Mouse (Mus musculus): ENCODE measurements around the gene Tekt4. TPM values are rescaled to one million over a fixed set of nuclear protein-coding genes. Genes with fewer than 3 reads are reported as not detected.
A peak's percentile ranks its signal among the peaks of the same experiment; 100 is the strongest.

Gene Tekt4
- polyA plus RNA-seq, 1 experiment: 1.1 TPM

- 2% methylated on average over 7 of the region's 7 CpGs for WGBS
- DNase-seq: peak in 1 of 2 experiments; percentile 13
- H3K4me1 ChIP-seq (ENCODE audit: control insufficient read depth, insufficient read depth, low read length): no peaks in the 10 kb centered on the region; the same call in 1 of the 2 replicates
Measured at GRCm38 (mm10) chr17:25410786-25411185, 43.6 kb upstream of the Tekt4 start.

GRCm38 (mm10) chr17:25411251-25411650 is 43.2 kb upstream of the Tekt4 start:
- Histone ChIP-seq H3K4me3 (replicated peaks; ENCODE audit: insufficient read depth, low read depth, low read length) (no peak overlapping the region), H3K27ac (ENCODE audit: insufficient read depth, low read length) (no peak overlapping the region), H3K27me3 (ENCODE audit: control insufficient read depth, insufficient read depth, low read length) (no peaks in the 10 kb centered on the region), H3K4me1 (ENCODE audit: control insufficient read depth, insufficient read depth, low read length) (no peaks in the 10 kb centered on the region; the same call in 1 of the 2 replicates)
- DNase-seq: no peak
- no peak for TF ChIP-seq CTCF (IDR thresholded peaks at IDR 0.05; ENCODE audit: borderline replicate concordance, insufficient read depth, low read depth, low read length)
- WGBS: 39% methylated on average over 4 of the region's 4 CpGs

More at GRCm38 (mm10) chr17:25410786-25411185, 43.6 kb upstream of the Tekt4 start:
- Histone ChIP-seq H3K27me3 (ENCODE audit: control insufficient read depth, insufficient read depth, low read length) (no peaks in the 10 kb centered on the region), H3K4me3 (replicated peaks; ENCODE audit: insufficient read depth, low read depth, low read length) (no peak overlapping the region), H3K27ac (ENCODE audit: insufficient read depth, low read length) (no peak overlapping the region)
- TF ChIP-seq CTCF (IDR thresholded peaks at IDR 0.05; ENCODE audit: borderline replicate concordance, insufficient read depth, low read depth, low read length) (no peak), POLR2A (IDR thresholded peaks at IDR 0.05; ENCODE audit: borderline replicate concordance, insufficient read depth, low read length) (no peak)

GRCm38 (mm10) chr17:25414209-25414608 is 40.2 kb upstream of the Tekt4 start:
- no peaks in the 10 kb centered on the region for H3K4me1 ChIP-seq (ENCODE audit: control insufficient read depth, insufficient read depth, low read length)
- no peak for TF ChIP-seq CTCF (IDR thresholded peaks at IDR 0.05; ENCODE audit: borderline replicate concordance, insufficient read depth, low read depth, low read length)
- TF ChIP-seq POLR2A (IDR thresholded peaks at IDR 0.05; ENCODE audit: borderline replicate concordance, insufficient read depth, low read length): no peak
- no peak overlapping the region for H3K27ac ChIP-seq (ENCODE audit: insufficient read depth, low read length)
- no peak for DNase-seq
- H3K27me3 ChIP-seq (ENCODE audit: control insufficient read depth, insufficient read depth, low read length): no peaks in the 10 kb centered on the region
- H3K4me3 ChIP-seq (replicated peaks; ENCODE audit: insufficient read depth, low read depth, low read length): no peak overlapping the region
- WGBS: 68% methylated on average over 4 of the region's 4 CpGs

GRCm38 (mm10) chr17:25414917-25415316 is 39.5 kb upstream of the Tekt4 start:
- H3K4me3 ChIP-seq (replicated peaks; ENCODE audit: insufficient read depth, low read depth, low read length): no peak overlapping the region
- H3K27ac ChIP-seq (ENCODE audit: insufficient read depth, low read length): no peak overlapping the region
- H3K4me1 ChIP-seq (ENCODE audit: control insufficient read depth, insufficient read depth, low read length): no peaks in the 10 kb centered on the region
- no peak for DNase-seq
- TF ChIP-seq CTCF (IDR thresholded peaks at IDR 0.05; ENCODE audit: borderline replicate concordance, insufficient read depth, low read depth, low read length) (no peak), POLR2A (IDR thresholded peaks at IDR 0.05; ENCODE audit: borderline replicate concordance, insufficient read depth, low read length) (no peak)
- 65% methylated on average over 3 of the region's 3 CpGs for WGBS
- no peaks in the 10 kb centered on the region for H3K27me3 ChIP-seq (ENCODE audit: control insufficient read depth, insufficient read depth, low read length)

GRCm38 (mm10) chr17:25415421-25415913 is 38.9 kb upstream of the Tekt4 start:
- H3K4me1 ChIP-seq (ENCODE audit: control insufficient read depth, insufficient read depth, low read length): no peaks in the 10 kb centered on the region
- no peak for TF ChIP-seq POLR2A (IDR thresholded peaks at IDR 0.05; ENCODE audit: borderline replicate concordance, insufficient read depth, low read length)
- no peak for TF ChIP-seq CTCF (IDR thresholded peaks at IDR 0.05; ENCODE audit: borderline replicate concordance, insufficient read depth, low read depth, low read length)

GRCm38 (mm10) chr17:25416219-25416618 is 38.2 kb upstream of the Tekt4 start:
- Histone ChIP-seq H3K4me1 (ENCODE audit: control insufficient read depth, insufficient read depth, low read length) (no peaks in the 10 kb centered on the region), H3K27ac (ENCODE audit: insufficient read depth, low read length) (no peak overlapping the region), H3K4me3 (replicated peaks; ENCODE audit: insufficient read depth, low read depth, low read length) (no peak overlapping the region), H3K27me3 (ENCODE audit: control insufficient read depth, insufficient read depth, low read length) (no peaks in the 10 kb centered on the region)
- no peak for TF ChIP-seq CTCF (IDR thresholded peaks at IDR 0.05; ENCODE audit: borderline replicate concordance, insufficient read depth, low read depth, low read length)
- no peak for TF ChIP-seq POLR2A (IDR thresholded peaks at IDR 0.05; ENCODE audit: borderline replicate concordance, insufficient read depth, low read length)
- no peak for DNase-seq
- 47% methylated on average over 3 of the region's 3 CpGs for WGBS

More at GRCm38 (mm10) chr17:25415421-25415913, 38.9 kb upstream of the Tekt4 start:
- H3K27me3 ChIP-seq (ENCODE audit: control insufficient read depth, insufficient read depth, low read length): no peaks in the 10 kb centered on the region
- 19% methylated on average over 6 of the region's 6 CpGs for WGBS
- no peak overlapping the region for H3K27ac ChIP-seq (ENCODE audit: insufficient read depth, low read length)
- H3K4me3 ChIP-seq (replicated peaks; ENCODE audit: insufficient read depth, low read depth, low read length): no peak overlapping the region
- no peak for DNase-seq

GRCm38 (mm10) chr17:25417990-25418389 is 36.4 kb upstream of the Tekt4 start:
- H3K4me3 ChIP-seq (replicated peaks; ENCODE audit: insufficient read depth, low read depth, low read length): no peak overlapping the region
- WGBS: 66% methylated on average over 6 of the region's 6 CpGs
- no peak for DNase-seq
- H3K27ac ChIP-seq (ENCODE audit: insufficient read depth, low read length): no peak overlapping the region
- H3K4me1 ChIP-seq (ENCODE audit: control insufficient read depth, insufficient read depth, low read length): no peaks in the 10 kb centered on the region
- no peaks in the 10 kb centered on the region for H3K27me3 ChIP-seq (ENCODE audit: control insufficient read depth, insufficient read depth, low read length)
- no peak for TF ChIP-seq CTCF (IDR thresholded peaks at IDR 0.05; ENCODE audit: borderline replicate concordance, insufficient read depth, low read depth, low read length)
- no peak for TF ChIP-seq POLR2A (IDR thresholded peaks at IDR 0.05; ENCODE audit: borderline replicate concordance, insufficient read depth, low read length)

GRCm38 (mm10) chr17:25418926-25419325 is 35.5 kb upstream of the Tekt4 start:
- no peaks in the 10 kb centered on the region for H3K27me3 ChIP-seq (ENCODE audit: control insufficient read depth, insufficient read depth, low read length)
- no peak for DNase-seq
- H3K4me3 ChIP-seq (replicated peaks; ENCODE audit: insufficient read depth, low read depth, low read length): no peak overlapping the region
- no peaks in the 10 kb centered on the region for H3K4me1 ChIP-seq (ENCODE audit: control insufficient read depth, insufficient read depth, low read length)
- WGBS: 42% methylated on average over 9 of the region's 9 CpGs
- H3K27ac ChIP-seq (ENCODE audit: insufficient read depth, low read length): no peak overlapping the region
- TF ChIP-seq POLR2A (IDR thresholded peaks at IDR 0.05; ENCODE audit: borderline replicate concordance, insufficient read depth, low read length) (no peak), CTCF (IDR thresholded peaks at IDR 0.05; ENCODE audit: borderline replicate concordance, insufficient read depth, low read depth, low read length) (no peak)

All from cerebellum, adult 2 months (tissue).